Mouse (Mus musculus): Measurements from ENCODE around the gene Hyal1. TPM values are rescaled to one million over a fixed set of nuclear protein-coding genes. Genes with fewer than 3 reads are reported as not detected.

The Hyal1 gene
- polyA plus RNA-seq (2017; shearing (Covaris generic)), result 1 to 10 TPM; 2.9 to 7.0 (median 5.8) TPM

GRCm38 (mm10) chr9:107576357-107577107 is at the start of gene Hyal1:
Gene Hyal1, plus strand, starts transcription at chr9:107576927.
- no peak for ATAC-seq

GRCm38 (mm10) chr9:107533791-107534407 is 42.8 kb upstream of the Hyal1 start, which contains the start of gene Tmem115:
Gene Tmem115, plus strand, starts transcription at chr9:107533945.
- peak; percentile 99 for ATAC-seq

GRCm38 (mm10) chr9:107534408-107535202 is 42.1 kb upstream of the Hyal1 start:
- no peak for ATAC-seq

- no peak for ATAC-seq
Observed at GRCm38 (mm10) chr9:107538231-107538630, 38.5 kb upstream of the Hyal1 start.

GRCm38 (mm10) chr9:107538711-107539110 is 38.0 kb upstream of the Hyal1 start:
- no peak for ATAC-seq

GRCm38 (mm10) chr9:107539940-107540339 is 36.8 kb upstream of the Hyal1 start:
- ATAC-seq, result no peak

GRCm38 (mm10) chr9:107540420-107540819 is 36.3 kb upstream of the Hyal1 start:
- ATAC-seq, result no peak

- no peak for ATAC-seq
Observed at GRCm38 (mm10) chr9:107541005-107541404, 35.7 kb upstream of the Hyal1 start.

- peak; percentile 87 for ATAC-seq
Observed at GRCm38 (mm10) chr9:107541474-107542351, 35.0 kb upstream of the Hyal1 start, which contains the start of the genes Cyb561d2 and Nprl2. Gene Cyb561d2, minus strand, starts transcription at chr9:107542193. Gene Nprl2, plus strand, starts transcription at chr9:107542226.

GRCm38 (mm10) chr9:107542352-107542686 is 34.4 kb upstream of the Hyal1 start:
- ATAC-seq, result no peak

- ATAC-seq, result no peak
Observed at GRCm38 (mm10) chr9:107542721-107543120, 34.0 kb upstream of the Hyal1 start.

GRCm38 (mm10) chr9:107543299-107543698 is 33.4 kb upstream of the Hyal1 start:
- ATAC-seq, result no peak

GRCm38 (mm10) chr9:107544196-107544700 is 32.5 kb upstream of the Hyal1 start:
- ATAC-seq, result no peak

GRCm38 (mm10) chr9:107544729-107545128 is 32.0 kb upstream of the Hyal1 start:
- ATAC-seq, result no peak

- no peak for ATAC-seq
Observed at GRCm38 (mm10) chr9:107545199-107545598, 31.5 kb upstream of the Hyal1 start.

- no peak for ATAC-seq
Observed at GRCm38 (mm10) chr9:107545602-107546001, 31.1 kb upstream of the Hyal1 start.

GRCm38 (mm10) chr9:107547026-107547425 is 29.7 kb upstream of the Hyal1 start, which contains the start of gene Zmynd10:
Gene Zmynd10, plus strand, starts transcription at chr9:107547298.
- ATAC-seq, result peak; percentile 33

GRCm38 (mm10) chr9:107547957-107548356 is 28.8 kb upstream of the Hyal1 start:
- no peak for ATAC-seq

- ATAC-seq, result no peak
Observed at GRCm38 (mm10) chr9:107548820-107549219, 27.9 kb upstream of the Hyal1 start.

GRCm38 (mm10) chr9:107549297-107550074 is 27.2 kb upstream of the Hyal1 start:
- no peak for ATAC-seq

- no peak for ATAC-seq
Observed at GRCm38 (mm10) chr9:107550491-107551116, 26.1 kb upstream of the Hyal1 start.

Data from inflammation-experienced regulatory T-cells, adult 6 months (primary cell).